Mouse (Mus musculus): ENCODE results near the gene Clpb. TPM values are rescaled to one million over a fixed set of nuclear protein-coding genes. Genes with fewer than 3 reads are reported as not detected.
A peak's percentile ranks its signal among the peaks of the same experiment; 100 is the strongest.

The Clpb gene
- polyA plus RNA-seq, 1 experiment, result 16.8 TPM

GRCm38 (mm10) chr7:101732096-101732495 lies 68.7 kb downstream of the Clpb start:
- 100% methylated on average over 1 of the region's 1 CpGs for WGBS
- TF ChIP-seq POLR2A (IDR thresholded peaks at IDR 0.05; ENCODE audit: control insufficient read depth, extremely low read depth, insufficient read depth, low read length, poor library complexity) (no peak), CTCF (IDR thresholded peaks at IDR 0.05; ENCODE audit: borderline replicate concordance, control insufficient read depth, extremely low read depth, insufficient read depth, low read length, poor library complexity) (no peak)
- DNase-seq, result no peak
- H3K27me3 ChIP-seq (ENCODE audit: control insufficient read depth, insufficient read depth, low read length), result no peaks in the 10 kb centered on the region
- peaks cover 23% of the 10 kb centered on the region for H3K4me1 ChIP-seq (replicated peaks; ENCODE audit: control insufficient read depth, insufficient read depth, low read length)
- H3K36me3 ChIP-seq (ENCODE audit: control insufficient read depth, insufficient read depth, low read length), result no peaks in the 10 kb centered on the region
- no peak overlapping the region for H3K27ac ChIP-seq (ENCODE audit: control insufficient read depth, insufficient read depth, low read length)
- no peak overlapping the region for H3K4me3 ChIP-seq (ENCODE audit: control insufficient read depth, insufficient read depth, low read length)

- DNase-seq, result no peak
- no peak for TF ChIP-seq POLR2A (IDR thresholded peaks at IDR 0.05; ENCODE audit: control insufficient read depth, extremely low read depth, insufficient read depth, low read length, poor library complexity)
- TF ChIP-seq CTCF (IDR thresholded peaks at IDR 0.05; ENCODE audit: borderline replicate concordance, control insufficient read depth, extremely low read depth, insufficient read depth, low read length, poor library complexity), result no peak
- Histone ChIP-seq H3K27me3 (ENCODE audit: control insufficient read depth, insufficient read depth, low read length) (no peaks in the 10 kb centered on the region), H3K36me3 (ENCODE audit: control insufficient read depth, insufficient read depth, low read length) (no peaks in the 10 kb centered on the region), H3K4me1 (replicated peaks; ENCODE audit: control insufficient read depth, insufficient read depth, low read length) (peaks cover 20% of the 10 kb centered on the region), H3K27ac (ENCODE audit: control insufficient read depth, insufficient read depth, low read length) (no peak overlapping the region), H3K4me3 (ENCODE audit: control insufficient read depth, insufficient read depth, low read length) (no peak overlapping the region)
- WGBS, result 85% methylated on average over 2 of the region's 2 CpGs
Measured at GRCm38 (mm10) chr7:101733042-101733441, 69.6 kb downstream of the Clpb start.

GRCm38 (mm10) chr7:101735297-101735696 lies 71.9 kb downstream of the Clpb start:
- Histone ChIP-seq H3K27ac (ENCODE audit: control insufficient read depth, insufficient read depth, low read length) (peak overlapping the region; percentile 97), H3K4me3 (ENCODE audit: control insufficient read depth, insufficient read depth, low read length) (peak overlapping the region; percentile 11), H3K36me3 (ENCODE audit: control insufficient read depth, insufficient read depth, low read length) (no peaks in the 10 kb centered on the region), H3K4me1 (replicated peaks; ENCODE audit: control insufficient read depth, insufficient read depth, low read length) (peaks cover 32% of the 10 kb centered on the region), H3K27me3 (ENCODE audit: control insufficient read depth, insufficient read depth, low read length) (no peaks in the 10 kb centered on the region)
- WGBS, result 48% methylated on average over 1 of the region's 1 CpGs
- no peak for TF ChIP-seq POLR2A (IDR thresholded peaks at IDR 0.05; ENCODE audit: control insufficient read depth, extremely low read depth, insufficient read depth, low read length, poor library complexity)
- no peak for TF ChIP-seq CTCF (IDR thresholded peaks at IDR 0.05; ENCODE audit: borderline replicate concordance, control insufficient read depth, extremely low read depth, insufficient read depth, low read length, poor library complexity)
- peak; percentile 24 for DNase-seq

GRCm38 (mm10) chr7:101737735-101738134 lies 74.3 kb downstream of the Clpb start:
- no peak for DNase-seq
- no peak for TF ChIP-seq CTCF (IDR thresholded peaks at IDR 0.05; ENCODE audit: borderline replicate concordance, control insufficient read depth, extremely low read depth, insufficient read depth, low read length, poor library complexity)
- no peak for TF ChIP-seq POLR2A (IDR thresholded peaks at IDR 0.05; ENCODE audit: control insufficient read depth, extremely low read depth, insufficient read depth, low read length, poor library complexity)
- Histone ChIP-seq H3K27me3 (ENCODE audit: control insufficient read depth, insufficient read depth, low read length) (no peaks in the 10 kb centered on the region), H3K27ac (ENCODE audit: control insufficient read depth, insufficient read depth, low read length) (no peak overlapping the region), H3K4me1 (replicated peaks; ENCODE audit: control insufficient read depth, insufficient read depth, low read length) (peaks cover 32% of the 10 kb centered on the region), H3K36me3 (ENCODE audit: control insufficient read depth, insufficient read depth, low read length) (no peaks in the 10 kb centered on the region), H3K4me3 (ENCODE audit: control insufficient read depth, insufficient read depth, low read length) (no peak overlapping the region)
- 88% methylated on average over 3 of the region's 3 CpGs for WGBS

- Histone ChIP-seq H3K36me3 (ENCODE audit: control insufficient read depth, insufficient read depth, low read length) (no peaks in the 10 kb centered on the region), H3K4me1 (replicated peaks; ENCODE audit: control insufficient read depth, insufficient read depth, low read length) (peaks cover 24% of the 10 kb centered on the region), H3K27ac (ENCODE audit: control insufficient read depth, insufficient read depth, low read length) (no peak overlapping the region), H3K4me3 (ENCODE audit: control insufficient read depth, insufficient read depth, low read length) (no peak overlapping the region), H3K27me3 (ENCODE audit: control insufficient read depth, insufficient read depth, low read length) (no peaks in the 10 kb centered on the region)
- WGBS, result 54% methylated on average over 1 of the region's 1 CpGs
- TF ChIP-seq POLR2A (IDR thresholded peaks at IDR 0.05; ENCODE audit: control insufficient read depth, extremely low read depth, insufficient read depth, low read length, poor library complexity) (no peak), CTCF (IDR thresholded peaks at IDR 0.05; ENCODE audit: borderline replicate concordance, control insufficient read depth, extremely low read depth, insufficient read depth, low read length, poor library complexity) (no peak)
- no peak for DNase-seq
Measured at GRCm38 (mm10) chr7:101739602-101740001, 76.2 kb downstream of the Clpb start.

- no peak overlapping the region for H3K27ac ChIP-seq (ENCODE audit: control insufficient read depth, insufficient read depth, low read length)
- no peaks in the 10 kb centered on the region for H3K36me3 ChIP-seq (ENCODE audit: control insufficient read depth, insufficient read depth, low read length)
- H3K4me1 ChIP-seq (replicated peaks; ENCODE audit: control insufficient read depth, insufficient read depth, low read length), result peaks cover 12% of the 10 kb centered on the region
- H3K27me3 ChIP-seq (ENCODE audit: control insufficient read depth, insufficient read depth, low read length), result no peaks in the 10 kb centered on the region
- TF ChIP-seq CTCF (IDR thresholded peaks at IDR 0.05; ENCODE audit: borderline replicate concordance, control insufficient read depth, extremely low read depth, insufficient read depth, low read length, poor library complexity), result no peak
- no peak for TF ChIP-seq POLR2A (IDR thresholded peaks at IDR 0.05; ENCODE audit: control insufficient read depth, extremely low read depth, insufficient read depth, low read length, poor library complexity)
- no peak for DNase-seq
- no peak overlapping the region for H3K4me3 ChIP-seq (ENCODE audit: control insufficient read depth, insufficient read depth, low read length)
- WGBS, result 82% methylated on average over 4 of the region's 4 CpGs
Measured at GRCm38 (mm10) chr7:101743487-101743886, 80.1 kb downstream of the Clpb start.
